Mouse (Mus musculus): ENCODE results near the gene Tmcc1.

Gene Tmcc1

GRCm38 (mm10) chr6:115992981-115993380 lies 200.3 kb downstream of the Tmcc1 start:
- DNase-seq (ENCODE audit: low spot score): no peak

DNA sequence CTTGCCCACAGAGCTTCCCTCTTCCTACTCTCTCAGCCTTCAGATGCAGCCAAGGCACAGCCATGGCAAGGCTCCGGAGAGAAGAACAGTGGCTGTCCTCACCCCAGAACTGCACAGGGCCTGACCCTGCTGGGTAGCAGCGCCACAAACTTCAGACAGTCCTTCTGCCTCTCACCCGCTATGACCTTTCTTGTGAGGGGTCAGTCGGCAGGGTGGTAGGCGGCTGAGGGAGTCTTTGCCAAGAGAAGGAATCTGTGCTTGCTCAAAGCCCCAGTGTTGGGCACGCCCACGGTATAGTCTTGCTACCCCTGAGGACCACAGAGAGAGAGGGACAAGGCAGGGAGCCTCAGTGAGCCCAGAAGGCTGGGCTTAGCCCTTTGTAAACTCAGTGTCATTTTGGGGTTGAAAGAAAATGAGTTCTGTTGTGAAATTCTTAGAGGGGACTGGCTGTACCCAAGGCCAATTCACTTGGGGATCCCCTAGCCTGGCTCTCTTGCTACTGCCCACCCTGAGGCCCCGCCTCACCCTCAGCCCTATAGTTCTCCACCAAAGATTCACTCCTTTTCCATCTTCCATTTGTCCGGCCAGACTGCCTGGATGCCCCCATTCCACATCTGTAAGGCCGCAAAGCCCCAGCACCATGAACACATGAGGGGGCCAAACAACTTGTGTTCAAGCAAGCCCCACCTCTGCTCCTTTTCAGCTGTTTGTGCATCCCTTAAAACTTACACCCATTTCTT lies 201.2 kb downstream of the Tmcc1 start:
- DNase-seq (ENCODE audit: low spot score): no peak

DNA sequence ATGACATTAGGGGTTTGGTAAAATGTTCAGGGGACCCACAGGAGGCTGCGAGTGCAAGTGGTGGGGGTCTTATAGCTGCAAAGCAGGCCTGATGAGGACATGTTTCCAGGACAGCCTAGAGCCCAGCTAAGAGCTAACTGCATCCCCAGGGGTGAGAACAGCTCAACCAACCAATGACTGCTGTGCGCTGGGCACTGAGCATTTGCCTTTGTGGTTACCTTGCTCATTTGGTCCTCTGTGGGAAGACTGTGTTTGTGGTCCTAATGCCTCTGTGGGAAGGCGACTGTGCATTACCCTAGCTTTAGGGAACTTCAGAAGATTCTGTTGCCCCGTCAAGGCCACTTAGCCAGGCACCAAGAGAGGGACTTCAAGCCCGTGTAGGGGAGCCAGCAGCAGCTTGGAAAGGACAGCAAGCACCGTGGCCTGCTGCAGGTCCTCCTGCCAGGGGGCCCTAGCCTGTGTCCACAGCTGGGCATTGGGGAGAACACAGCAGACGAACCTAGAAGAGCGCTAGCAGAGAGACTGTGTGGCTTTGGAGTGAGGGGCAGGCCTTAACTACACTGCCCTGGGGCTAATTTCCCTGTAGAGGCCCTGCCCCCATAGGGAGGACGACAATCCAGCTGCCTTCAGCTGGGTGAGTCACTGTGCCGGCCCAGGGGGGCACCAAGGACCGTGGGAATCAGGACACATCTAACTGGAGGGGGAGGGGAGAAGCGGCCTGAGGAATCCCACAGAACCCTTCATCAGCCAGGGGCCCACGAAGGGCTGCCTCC lies 202.0 kb downstream of the Tmcc1 start:
- DNase-seq (ENCODE audit: low spot score): no peak

- DNase-seq (ENCODE audit: low spot score): no peak
Observed at GRCm38 (mm10) chr6:115990479-115990878, 202.8 kb downstream of the Tmcc1 start.

GRCm38 (mm10) chr6:115990056-115990455 lies 203.2 kb downstream of the Tmcc1 start:
- DNase-seq (ENCODE audit: low spot score): no peak

DNA sequence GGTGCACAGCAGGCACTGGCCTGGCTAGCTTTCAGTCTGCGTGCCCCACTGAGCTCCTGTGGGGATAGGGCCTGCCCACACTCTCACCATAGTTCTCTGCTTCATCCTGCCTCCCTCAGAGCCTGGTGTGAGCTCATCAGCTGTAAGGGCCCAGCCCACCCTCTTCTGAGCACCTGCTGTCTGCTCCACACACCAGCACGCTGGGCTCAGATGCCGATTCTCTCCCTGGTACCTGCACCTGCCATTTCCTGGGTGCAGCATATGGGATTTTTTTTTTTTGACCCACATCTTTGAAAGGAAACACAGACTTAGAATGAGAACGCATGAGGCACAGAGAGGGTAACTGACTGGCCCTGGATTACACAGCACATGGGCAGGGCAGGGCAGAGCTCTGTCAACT lies 203.7 kb downstream of the Tmcc1 start:
- DNase-seq (ENCODE audit: low spot score): no peak

GRCm38 (mm10) chr6:115989032-115989431 lies 204.3 kb downstream of the Tmcc1 start:
- no peak for DNase-seq (ENCODE audit: low spot score)

DNA sequence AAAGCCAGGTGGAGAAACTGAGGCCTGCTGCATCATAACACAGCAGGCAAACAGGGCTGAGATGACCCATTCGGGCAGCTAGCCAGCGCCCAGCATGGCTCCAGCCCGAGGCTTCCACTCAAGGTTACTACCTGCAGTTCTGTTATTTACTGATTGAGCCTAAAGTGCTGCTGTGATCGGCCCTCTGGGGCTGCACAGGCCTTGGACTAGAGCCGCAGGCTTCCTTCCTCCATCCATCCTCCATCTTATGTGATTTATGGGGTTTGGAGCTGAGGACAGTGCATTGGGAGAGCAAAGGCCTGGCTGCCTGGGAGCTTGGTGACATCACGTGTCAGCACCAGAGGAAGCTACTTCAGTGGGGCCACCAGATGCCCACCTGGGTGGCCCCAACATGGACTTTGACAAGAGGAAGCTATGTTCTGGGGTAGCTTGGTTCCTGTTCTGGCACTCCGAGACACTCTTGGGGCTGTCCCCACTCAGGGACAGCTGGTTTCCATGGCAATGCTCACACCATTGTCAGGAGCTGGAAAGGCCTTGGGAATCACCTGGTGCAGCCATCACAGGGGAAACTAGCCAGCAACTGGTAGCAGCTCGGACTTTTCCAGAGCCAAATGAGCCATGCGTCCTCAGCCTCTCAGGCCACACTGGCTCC lies 206.1 kb downstream of the Tmcc1 start:
- no peak for DNase-seq (ENCODE audit: low spot score)

GRCm38 (mm10) chr6:115986472-115987095 lies 206.7 kb downstream of the Tmcc1 start:
- no peak for DNase-seq (ENCODE audit: low spot score)

GRCm38 (mm10) chr6:115985622-115986021 lies 207.7 kb downstream of the Tmcc1 start:
- DNase-seq (ENCODE audit: low spot score): no peak

DNA sequence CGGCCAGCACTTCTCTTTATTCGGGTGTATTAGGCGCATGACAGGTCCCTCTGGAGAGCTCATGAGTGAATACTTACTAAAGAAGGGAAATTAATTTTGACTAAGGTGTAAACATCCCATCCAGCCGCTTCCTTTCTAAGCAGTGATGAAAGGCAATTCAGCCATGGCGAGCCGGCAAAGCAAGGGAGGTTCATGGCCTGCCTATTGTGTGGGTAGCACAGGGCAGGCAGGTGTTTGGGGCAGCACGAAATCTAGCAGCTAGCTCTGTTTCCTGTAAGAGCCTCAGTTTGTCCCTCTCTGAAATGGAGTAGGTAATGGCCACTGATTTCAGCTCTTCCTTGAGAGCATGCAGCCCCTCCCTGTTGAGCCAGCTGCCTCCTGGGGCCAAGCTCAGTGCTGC lies 208.7 kb downstream of the Tmcc1 start:
- DNase-seq (ENCODE audit: low spot score): no peak

DNA sequence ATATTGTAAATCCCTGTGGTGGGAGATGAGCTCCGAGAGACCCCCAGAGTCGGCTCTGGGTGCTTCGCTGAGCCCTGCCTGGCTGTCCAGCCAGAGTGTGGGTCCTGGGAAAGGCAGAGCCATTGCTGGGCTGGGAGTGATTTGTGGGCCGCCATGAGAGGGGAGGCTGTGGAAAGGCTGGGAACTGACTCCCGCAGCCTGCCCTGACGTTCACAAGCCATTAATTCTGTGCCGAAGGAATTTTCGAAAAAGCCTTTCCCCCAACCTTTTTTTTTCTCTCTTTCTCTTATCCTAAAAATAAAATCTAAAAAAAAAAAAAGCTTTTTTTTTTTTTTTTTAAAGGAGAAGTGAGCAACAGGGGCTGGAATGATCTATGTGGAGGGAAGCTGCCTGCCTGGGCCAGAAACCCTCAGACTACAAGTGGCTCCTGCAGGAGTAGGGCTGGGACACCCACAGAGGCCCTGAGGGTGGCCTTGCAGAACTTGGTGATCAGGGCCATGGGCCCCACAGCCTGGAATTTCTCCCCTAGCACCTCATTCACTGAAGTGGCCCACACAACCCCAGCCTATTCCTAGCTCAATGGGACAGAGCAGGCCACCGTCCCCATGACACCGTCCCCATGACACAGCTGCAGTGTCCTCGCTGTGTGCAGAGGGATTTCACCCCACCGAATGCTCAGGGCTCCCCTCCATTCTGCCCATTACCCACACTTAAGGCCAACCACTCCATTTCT lies 209.8 kb downstream of the Tmcc1 start:
- no peak for DNase-seq (ENCODE audit: low spot score)

DNA sequence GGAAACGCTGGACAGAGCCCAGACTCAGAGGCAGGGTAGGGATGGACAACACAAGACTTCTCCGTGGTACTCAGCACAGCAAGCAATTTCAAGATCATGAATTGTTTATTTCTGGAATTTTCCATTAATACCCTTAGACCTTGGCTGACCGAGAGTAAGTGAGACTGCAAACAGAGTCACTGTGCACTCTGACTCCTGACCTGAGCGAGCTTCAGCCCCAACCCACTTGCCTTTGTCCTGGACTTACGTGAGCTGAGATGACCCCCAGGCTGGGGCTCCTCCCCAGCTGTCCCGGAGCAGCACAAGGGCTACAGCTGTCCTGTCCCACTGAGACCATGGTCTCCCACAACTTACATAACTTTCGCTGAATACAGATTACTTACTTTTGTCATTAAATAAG lies 210.4 kb downstream of the Tmcc1 start:
- DNase-seq (ENCODE audit: low spot score): no peak

DNA sequence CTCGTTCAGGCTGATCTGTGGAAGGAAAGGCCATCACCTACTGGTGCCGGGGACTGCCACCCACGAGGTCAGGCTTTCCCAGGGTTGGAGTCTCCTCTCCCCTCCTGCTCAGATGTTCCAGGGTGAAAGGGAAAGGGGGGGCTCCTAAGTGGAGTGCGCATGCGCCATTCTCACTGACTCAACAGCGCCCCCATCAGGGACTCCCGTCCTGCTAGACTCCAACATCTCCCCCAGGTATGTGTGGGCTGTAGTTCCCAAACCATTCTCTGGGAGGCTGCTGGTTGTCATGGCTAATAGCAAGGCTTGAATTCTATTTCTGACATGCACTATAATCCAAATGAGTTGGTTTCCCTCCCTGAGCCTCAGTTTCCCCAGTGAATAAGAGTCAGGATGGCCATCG lies 214.7 kb downstream of the Tmcc1 start:
- DNase-seq (ENCODE audit: low spot score): no peak

DNA sequence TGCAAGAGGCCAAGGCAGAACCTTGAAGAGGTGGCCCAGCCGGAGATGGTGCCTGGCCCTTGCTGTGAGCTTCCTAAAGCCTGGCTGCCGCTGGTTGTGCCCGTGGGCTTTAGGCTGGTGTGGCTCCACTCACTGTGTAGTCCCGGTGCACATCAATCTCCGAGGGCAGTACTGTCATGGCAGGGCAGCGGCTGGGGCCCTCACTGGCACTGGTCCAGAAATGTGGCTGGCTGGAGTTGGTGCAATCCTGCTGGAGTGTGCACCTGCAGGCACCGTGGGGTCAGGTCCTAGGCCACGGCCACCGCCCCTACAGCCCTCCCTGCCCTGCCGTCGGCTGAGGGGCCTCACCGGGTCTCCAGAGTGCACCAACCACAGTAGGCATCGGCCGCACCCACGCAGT lies 215.5 kb downstream of the Tmcc1 start:
- DNase-seq (ENCODE audit: low spot score): no peak

GRCm38 (mm10) chr6:115975606-115976005 lies 217.7 kb downstream of the Tmcc1 start:
- DNase-seq (ENCODE audit: low spot score): no peak

DNA sequence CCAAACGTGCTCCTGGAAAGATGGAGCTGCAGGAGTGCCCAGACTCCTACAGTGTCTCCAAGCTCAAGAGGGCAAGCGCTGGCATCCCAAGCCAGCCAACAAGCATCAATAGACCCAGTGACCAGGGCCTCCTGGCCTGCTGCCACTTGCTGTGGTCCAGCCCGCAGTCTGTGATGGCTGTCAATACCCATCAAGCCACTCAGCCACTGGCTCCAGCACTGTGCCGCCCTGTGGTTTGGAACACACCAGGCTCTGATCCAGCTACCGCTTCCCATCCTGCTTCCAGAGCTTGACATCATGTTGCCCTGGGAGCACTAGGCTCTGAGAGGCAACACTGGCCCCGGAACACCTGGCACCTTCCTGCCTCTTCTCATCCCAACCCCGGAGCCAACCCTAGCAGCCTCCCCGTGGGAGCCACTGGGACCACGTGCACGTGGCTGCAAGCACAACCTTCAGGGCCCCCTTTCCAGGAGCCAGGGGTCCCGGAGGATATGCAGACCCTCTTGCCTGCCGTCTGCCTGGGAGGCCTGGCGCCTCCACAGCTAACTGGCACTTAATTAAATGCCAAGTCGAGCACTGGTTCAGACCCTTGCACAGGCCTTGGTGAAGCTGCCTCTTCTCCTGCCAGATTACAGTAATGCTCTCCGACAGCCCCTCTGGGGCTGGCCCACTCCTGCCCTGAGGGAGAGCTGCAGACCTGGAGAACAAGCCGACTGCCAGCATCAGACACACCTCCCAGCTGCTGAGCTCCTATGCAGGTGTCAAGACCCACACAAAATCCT lies 219.2 kb downstream of the Tmcc1 start:
- DNase-seq (ENCODE audit: low spot score): no peak

DNA sequence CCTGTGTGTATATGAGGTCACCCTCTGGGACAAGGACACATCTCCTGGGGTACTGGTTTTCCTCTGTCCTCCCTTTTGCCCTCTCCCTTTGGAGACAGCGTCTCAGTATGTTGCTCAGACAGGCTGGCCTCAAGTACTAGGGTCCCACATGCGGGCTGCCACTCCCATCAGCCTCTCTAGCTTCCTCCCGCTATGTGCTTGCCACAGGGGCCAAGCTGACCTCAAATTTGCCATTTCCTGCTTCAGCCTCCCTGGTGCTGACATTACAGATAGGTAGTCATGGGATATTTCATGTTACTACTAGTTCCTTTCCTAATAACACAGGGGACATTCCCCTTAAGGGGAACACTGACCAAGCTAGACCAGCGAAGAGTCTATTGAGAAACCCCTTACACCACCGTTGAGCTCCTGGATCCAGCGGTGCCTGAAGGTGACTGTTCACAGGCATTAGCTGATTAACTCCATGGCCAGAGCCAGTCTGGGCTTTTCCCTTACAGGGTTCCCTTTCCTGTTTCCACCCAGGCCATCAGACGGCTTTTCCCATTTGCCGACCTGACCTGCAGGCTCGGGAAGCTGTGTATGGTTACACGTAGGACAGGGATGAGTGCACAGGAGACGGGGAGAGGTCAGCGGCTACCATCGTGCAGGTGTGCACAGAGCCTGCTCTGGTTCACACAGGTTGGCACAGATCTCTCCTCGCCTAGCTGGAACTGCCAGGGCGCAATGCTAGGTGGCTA lies 220.0 kb downstream of the Tmcc1 start:
- no peak for DNase-seq (ENCODE audit: low spot score)

- DNase-seq (ENCODE audit: low spot score): no peak
Observed at GRCm38 (mm10) chr6:115972083-115972764, 221.1 kb downstream of the Tmcc1 start.
